15 mouse cellular contexts compared by ENCODE assay signal in genomic region chr14:122271104-122271746, GRCm38 (mm10).
DNase-seq lines count a peak whose midpoint lies in the region; ATAC-seq and TF ChIP-seq lines count a peak whose summit lies in the region.
"Had no signal": no experiment of that assay in that cellular context is flagged by ENCODE, and none has a peak within 500 bp of the region (broad histone marks: within the 10 kb centered on the region; RNA-seq: fewer than 3 reads in every experiment).

No protein-coding gene starts in this region.

- 0 out of 2 replicates have a peak, but pooled peaks cover 5% of the 10 kb centered on the region for H3K4me1 ChIP-seq in forebrain, embryonic 13.5 days
- H3K4me1 ChIP-seq in forebrain, postnatal 0 days (ENCODE audit: insufficient read depth): no peaks in the 10 kb centered on the region
- H3K4me1 ChIP-seq in embryonic facial prominence, embryonic 10.5 days: peaks cover 20% of the 10 kb centered on the region
- H3K4me1 ChIP-seq in midbrain, embryonic 13.5 days (replicated peaks): peaks cover 5% of the 10 kb centered on the region; the same call in 1 of the 2 replicates
- no peaks in the 10 kb centered on the region for H3K4me1 ChIP-seq in liver, postnatal 0 days (ENCODE audit: insufficient read depth)

- H3K9me3 ChIP-seq in forebrain, embryonic 13.5 days (replicated peaks): no peaks in the 10 kb centered on the region
- H3K9me3 ChIP-seq in forebrain, postnatal 0 days (ENCODE audit: low read length): no peaks in the 10 kb centered on the region
- H3K9me3 ChIP-seq in embryonic facial prominence, embryonic 10.5 days: no peaks in the 10 kb centered on the region
- no peaks in the 10 kb centered on the region for H3K9me3 ChIP-seq in midbrain, embryonic 13.5 days
- no peaks in the 10 kb centered on the region for H3K9me3 ChIP-seq in liver, postnatal 0 days (ENCODE audit: low read length)
- H3K9me3 ChIP-seq: embryonic facial prominence, embryonic 15.5 days; stomach, embryonic 15.5 days had no signal

- H3K9ac ChIP-seq in forebrain, embryonic 13.5 days: no peak overlapping the region
- no peak overlapping the region for H3K9ac ChIP-seq in forebrain, postnatal 0 days
- no peak overlapping the region for H3K9ac ChIP-seq in midbrain, embryonic 13.5 days (replicated peaks)
- H3K9ac ChIP-seq in liver, postnatal 0 days (replicated peaks): no peak overlapping the region
- H3K9ac ChIP-seq: embryonic facial prominence, embryonic 15.5 days; stomach, embryonic 15.5 days had no signal

- H3K4me2 ChIP-seq in forebrain, embryonic 13.5 days: no peak overlapping the region
- H3K4me2 ChIP-seq in forebrain, postnatal 0 days (ENCODE audit: low read depth): no peak overlapping the region
- no peak overlapping the region for H3K4me2 ChIP-seq in midbrain, embryonic 13.5 days (replicated peaks)
- no peak overlapping the region for H3K4me2 ChIP-seq in liver, postnatal 0 days (ENCODE audit: low read depth, low read length)
- H3K4me2 ChIP-seq: embryonic facial prominence, embryonic 15.5 days; stomach, embryonic 15.5 days had no signal

- ATAC-seq in forebrain, embryonic 13.5 days: peak; percentile 19; the same call in 1 of the 2 replicates
- no peak for ATAC-seq in forebrain, postnatal 0 days
- peak; percentile 56; the same call in 1 of the 2 replicates for ATAC-seq in midbrain, embryonic 13.5 days
- no peak for ATAC-seq in liver, postnatal 0 days
- ATAC-seq: intestine, embryonic 16.5 days; lung, postnatal 0 days had no signal

- no peak overlapping the region for H3K27ac ChIP-seq in forebrain, embryonic 13.5 days
- no peak overlapping the region for H3K27ac ChIP-seq in forebrain, postnatal 0 days (ENCODE audit: low read depth, low read length)
- H3K27ac ChIP-seq in embryonic facial prominence, embryonic 10.5 days (replicated peaks): peak overlapping the region; percentile 4; the same call in 1 of the 2 replicates
- no peak overlapping the region for H3K27ac ChIP-seq in midbrain, embryonic 13.5 days
- H3K27ac ChIP-seq in liver, postnatal 0 days (ENCODE audit: low read depth): no peak overlapping the region
- H3K27ac ChIP-seq: embryonic facial prominence, embryonic 15.5 days; left cerebral cortex, adult 2 months; stomach, embryonic 15.5 days had no signal

- peaks cover 3% of the 10 kb centered on the region for H3K27me3 ChIP-seq in forebrain, embryonic 13.5 days
- H3K27me3 ChIP-seq in forebrain, postnatal 0 days (ENCODE audit: insufficient read depth, low read length): no peaks in the 10 kb centered on the region
- H3K27me3 ChIP-seq in embryonic facial prominence, embryonic 10.5 days (replicated peaks; ENCODE audit: low read depth, poor library complexity, severe bottlenecking): peaks cover 22% of the 10 kb centered on the region
- peaks cover 39% of the 10 kb centered on the region for H3K27me3 ChIP-seq in midbrain, embryonic 13.5 days
- no peaks in the 10 kb centered on the region for H3K27me3 ChIP-seq in liver, postnatal 0 days (ENCODE audit: insufficient read depth, low read length)
- H3K27me3 ChIP-seq: embryonic facial prominence, embryonic 15.5 days; stomach, embryonic 15.5 days had no signal

- 29% methylated on average over 14 of the region's 14 CpGs for WGBS in forebrain, embryonic 13.5 days
- WGBS in forebrain, postnatal 0 days: 44% methylated on average over 14 of the region's 14 CpGs
- WGBS in embryonic facial prominence, embryonic 10.5 days: 21% methylated on average over 14 of the region's 14 CpGs
- 22% methylated on average over 14 of the region's 14 CpGs for WGBS in midbrain, embryonic 13.5 days
- 56% methylated on average over 14 of the region's 14 CpGs for WGBS in liver, postnatal 0 days (ENCODE audit: insufficient replicate concordance)

- H3K36me3 ChIP-seq in forebrain, embryonic 13.5 days (ENCODE audit: poor library complexity, severe bottlenecking): no peaks in the 10 kb centered on the region
- no peaks in the 10 kb centered on the region for H3K36me3 ChIP-seq in forebrain, postnatal 0 days (ENCODE audit: insufficient read depth)
- no peaks in the 10 kb centered on the region for H3K36me3 ChIP-seq in embryonic facial prominence, embryonic 10.5 days (replicated peaks)
- no peaks in the 10 kb centered on the region for H3K36me3 ChIP-seq in midbrain, embryonic 13.5 days
- no peaks in the 10 kb centered on the region for H3K36me3 ChIP-seq in liver, postnatal 0 days (replicated peaks; ENCODE audit: insufficient read depth, low read length)
- H3K36me3 ChIP-seq: embryonic facial prominence, embryonic 15.5 days; stomach, embryonic 15.5 days had no signal

- no peak for TF ChIP-seq CTCF in forebrain, postnatal 0 days (IDR thresholded peaks at IDR 0.05; ENCODE audit: low read depth)
- no peak for TF ChIP-seq CTCF in liver, postnatal 0 days (IDR thresholded peaks at IDR 0.05; ENCODE audit: low read depth)

- no peak for DNase-seq in forebrain, postnatal 0 days
- DNase-seq in ES-CJ7 (ENCODE audit: low read depth, low spot score): peak; percentile 53
- no peak for DNase-seq in embryonic facial prominence, embryonic 10.5 days (ENCODE audit: low spot score)
- no peak for DNase-seq in layer of hippocampus, adult 18-20 months (ENCODE audit: low spot score in 2 of 2)
- DNase-seq in liver, postnatal 0 days: no peak
- DNase-seq: adrenal gland, postnatal 14 days; kidney, postnatal 36 days; thymus, postnatal 4 days had no signal

- no peak for TF ChIP-seq EP300 in liver, postnatal 0 days (IDR thresholded peaks at IDR 0.05; ENCODE audit: low read depth)

- no peak overlapping the region for H3K4me3 ChIP-seq in forebrain, embryonic 13.5 days
- no peak overlapping the region for H3K4me3 ChIP-seq in forebrain, postnatal 0 days (ENCODE audit: low read depth, low read length)
- no peak overlapping the region for H3K4me3 ChIP-seq in embryonic facial prominence, embryonic 10.5 days
- no peak overlapping the region for H3K4me3 ChIP-seq in midbrain, embryonic 13.5 days (replicated peaks)
- H3K4me3 ChIP-seq in liver, postnatal 0 days (ENCODE audit: low read depth, low read length): no peak overlapping the region
- H3K4me3 ChIP-seq: embryonic facial prominence, embryonic 15.5 days; left cerebral cortex, adult 2 months; stomach, embryonic 15.5 days had no signal

Comparison
In these comparisons a context has a peak if more than half of its experiments do, and no peak if none do; other contexts are left out.
1. ATAC-seq: peak in forebrain, embryonic 13.5 days (single experiment) and midbrain, embryonic 13.5 days (single experiment); none in forebrain, postnatal 0 days (single experiment) and liver, postnatal 0 days (single experiment).